Mouse (Mus musculus) gastrocnemius, postnatal 4 days (tissue): ENCODE results near the gene Zdhhc1. TPM values are rescaled to one million over a fixed set of nuclear protein-coding genes. Genes with fewer than 3 reads are reported as not detected.

ENCODE experiments used
- DNase-seq, 2 experiments: peaks; one replicate each; pipeline ENCODE4 v3.0.0; 2021 to 2022; ENCODE audit warnings: low spot score in 2 of 2, mixed read lengths in 2 of 2
- total RNA-seq, 2 experiments: library from RNA; stranded (reverse); gene quantifications; 2 replicates each; pipeline ENCODE4 v1.2.3; 2021

Zdhhc1 gene
- total RNA-seq, 2 experiments from 2014 or later: 21.0 to 21.6 TPM

- DNase-seq: no peak
These were observed 69.8 kb downstream of the Zdhhc1 start for GRCm38 (mm10) chr8:105426878-105427277.

Other genes starting within 250 kb of the Zdhhc1 start
- 10 to 100 TPM; 14.9 to 15.3 TPM for gene B3gnt9, start 241.7 kb downstream of the Zdhhc1 start, total RNA-seq
- 10 to 100 TPM in 1 of 2 experiments, 1 to 10 TPM in 1; 6.6 to 10.2 TPM for gene Tradd, start 232.3 kb downstream of the Zdhhc1 start, total RNA-seq
- 1 to 10 TPM; 2.2 to 2.7 TPM for gene Fbxl8, start 232.3 kb downstream of the Zdhhc1 start, total RNA-seq
- gene Hsf4, start 227.1 kb downstream of the Zdhhc1 start, total RNA-seq: under 1 TPM; 0.21 to 0.29 TPM
- gene Nol3, start 220.8 kb downstream of the Zdhhc1 start, total RNA-seq: 10 to 100 TPM; 26.5 to 27.1 TPM
- gene 4931428F04Rik, start 207.0 kb downstream of the Zdhhc1 start, total RNA-seq: 1 to 10 TPM; 3.8 to 6.3 TPM
- gene Exoc3l, start 200.8 kb downstream of the Zdhhc1 start, total RNA-seq: 1 to 10 TPM; 8.1 to 8.7 TPM
- 10 to 100 TPM; 27.4 to 31.1 TPM for gene E2f4, start 199.2 kb downstream of the Zdhhc1 start, total RNA-seq
- gene Elmo3, start 191.3 kb downstream of the Zdhhc1 start, total RNA-seq: 1 to 10 TPM; 1.0 to 1.1 TPM
- 1 to 10 TPM; 3.6 to 4.1 TPM for gene Lrrc29, start 170.6 kb downstream of the Zdhhc1 start, total RNA-seq
- gene Tmem208, start 170.5 kb downstream of the Zdhhc1 start, total RNA-seq: 10 to 100 TPM; 28.7 to 29.5 TPM
- gene Fhod1, start 148.9 kb downstream of the Zdhhc1 start, total RNA-seq: 10 to 100 TPM; 12.4 to 14.2 TPM
- 1 to 10 TPM; 4.0 to 4.2 TPM for gene Slc9a5, start 148.1 kb downstream of the Zdhhc1 start, total RNA-seq
- gene Plekhg4, start 123.6 kb downstream of the Zdhhc1 start, total RNA-seq: under 1 TPM; 0.17 to 0.26 TPM
- not detected for gene Kctd19, start 83.4 kb downstream of the Zdhhc1 start, total RNA-seq
- gene Lrrc36, start 83.3 kb downstream of the Zdhhc1 start, total RNA-seq: 1 to 10 TPM; 1.6 to 1.7 TPM
- gene Tppp3, start 25.4 kb downstream of the Zdhhc1 start, total RNA-seq: 100 to 1,000 TPM; 527 to 572 TPM
- gene Hsd11b2, start 21.9 kb upstream of the Zdhhc1 start, total RNA-seq: 10 to 100 TPM; 13.3 to 14.8 TPM
- gene Atp6v0d1, start 69.1 kb upstream of the Zdhhc1 start, total RNA-seq: 10 to 100 TPM; 71.8 to 71.9 TPM
- gene Ripor1, start 108.4 kb upstream of the Zdhhc1 start, total RNA-seq: 10 to 100 TPM; 31.9 to 32.4 TPM
- gene Ctcf, start 139.7 kb upstream of the Zdhhc1 start, total RNA-seq: 10 to 100 TPM; 57.4 to 58.4 TPM
- under 1 TPM in 1 of 2 experiments, not detected in 1; 0.59 TPM for gene Agrp, start 140.5 kb upstream of the Zdhhc1 start, total RNA-seq
- gene Carmil2, start 189.4 kb upstream of the Zdhhc1 start, total RNA-seq: under 1 TPM; 0.26 to 0.74 TPM
- 10 to 100 TPM; 23.1 to 24.0 TPM for gene Acd, start 204.2 kb upstream of the Zdhhc1 start, total RNA-seq
- gene Pard6a, start 204.2 kb upstream of the Zdhhc1 start, total RNA-seq: 1 to 10 TPM; 7.4 to 7.5 TPM
- not detected for gene 4933405L10Rik, start 210.8 kb upstream of the Zdhhc1 start, total RNA-seq
- gene Enkd1, start 211.3 kb upstream of the Zdhhc1 start, total RNA-seq: 1 to 10 TPM; 4.4 to 5.1 TPM